Mouse (Mus musculus) myocyte (in vitro differentiated cells): Measurements from ENCODE around the gene A030003K21Rik. TPM values are rescaled to one million over a fixed set of nuclear protein-coding genes. Genes with fewer than 3 reads are reported as not detected.
"Not testable (repeated sequence)": the region's sequence is repeated elsewhere in the genome, so short reads cannot be mapped to it uniquely, and the experiment has no call there.

Experiments used
- H3K27me3 ChIP-seq: one replicate; pipeline ENCODE4 v1.6.1; 2011; ENCODE audit not compliant: control insufficient read depth, insufficient read depth, insufficient read length
- H3K36me3 ChIP-seq: one replicate; pipeline ENCODE4 v1.6.1; 2011; ENCODE audit not compliant: control insufficient read depth, insufficient read depth
- H3K4me2 ChIP-seq: one replicate; pipeline ENCODE4 v1.6.1; 2011; ENCODE audit warnings: low read depth, control low read depth
- H3K4me3 ChIP-seq: one replicate; pipeline ENCODE4 v1.5.1; 2011; ENCODE audit warnings: mild to moderate bottlenecking, control low read depth, moderate library complexity
- H3K79me2 ChIP-seq: one replicate; pipeline ENCODE4 v1.6.1; 2011; ENCODE audit not compliant: control insufficient read depth, insufficient read depth
- H3ac ChIP-seq: one replicate; pipeline ENCODE4 v1.6.1; 2011; ENCODE audit not compliant: control insufficient read depth, insufficient read length
- CEBPB ChIP-seq: IDR thresholded peaks from 2 replicates; pipeline ENCODE4 v1.6.1; 2011; ENCODE audit warnings: mild to moderate bottlenecking, moderate library complexity; ENCODE audit not compliant: poor library complexity, insufficient read depth, severe bottlenecking
- E2F4 ChIP-seq: IDR thresholded peaks from one replicate; pipeline ENCODE4 v1.6.1; 2011; ENCODE audit warnings: mild to moderate bottlenecking, control low read depth, moderate library complexity; ENCODE audit not compliant: insufficient read depth
- MAX ChIP-seq: IDR thresholded peaks from one replicate; pipeline ENCODE4 v1.6.1; 2011; ENCODE audit warnings: low read depth, mild to moderate bottlenecking, control low read depth
- MYOD1 ChIP-seq, 3 experiments: IDR thresholded peaks; one replicate each; pipeline ENCODE4 v1.6.1; 2011; ENCODE audit warnings: control low read depth in 2 of 3, low read depth in 2 of 3, mild to moderate bottlenecking in 2 of 3, moderate library complexity in 1 of 3; ENCODE audit not compliant: insufficient read length in 2 of 3, control insufficient read depth in 1 of 3
- MYOG ChIP-seq, 3 experiments: IDR thresholded peaks; one replicate each; pipeline ENCODE4 v1.6.1; 2011; ENCODE audit warnings: control low read depth in 2 of 3, low read depth in 2 of 3, mild to moderate bottlenecking in 2 of 3; ENCODE audit not compliant: insufficient read length in 2 of 3, control insufficient read depth in 1 of 3, insufficient read depth in 1 of 3
- POLR2A ChIP-seq: IDR thresholded peaks from one replicate; pipeline ENCODE4 v1.6.1; 2011; ENCODE audit warnings: low read depth, mild to moderate bottlenecking, control low read depth, moderate library complexity; ENCODE audit not compliant: insufficient read length
- POLR2AphosphoS2 ChIP-seq: IDR thresholded peaks from one replicate; pipeline ENCODE4 v1.6.1; 2011; ENCODE audit warnings: low read depth, control low read depth; ENCODE audit not compliant: insufficient read length
- REST ChIP-seq: IDR thresholded peaks from one replicate; pipeline ENCODE4 v1.6.1; 2011; ENCODE audit warnings: mild to moderate bottlenecking, control low read depth, moderate library complexity; ENCODE audit not compliant: insufficient read depth, insufficient read length
- SRF ChIP-seq: IDR thresholded peaks from one replicate; pipeline ENCODE4 v1.6.1; 2011; ENCODE audit warnings: low read depth; ENCODE audit not compliant: control insufficient read depth, insufficient read length
- TCF12 ChIP-seq: IDR thresholded peaks from one replicate; pipeline ENCODE4 v1.6.1; 2011; ENCODE audit warnings: mild to moderate bottlenecking, control low read depth; ENCODE audit not compliant: poor library complexity, insufficient read depth, severe bottlenecking
- TCF3 ChIP-seq: IDR thresholded peaks from one replicate; pipeline ENCODE4 v1.6.1; 2011; ENCODE audit warnings: low read depth, control low read depth; ENCODE audit not compliant: insufficient read length
- USF1 ChIP-seq: IDR thresholded peaks from one replicate; pipeline ENCODE4 v1.6.1; 2011; ENCODE audit warnings: low read depth, mild to moderate bottlenecking, control low read depth, moderate library complexity
- polyA plus RNA-seq: library from polyadenylated mRNA; unstranded; fragments of >200 nt; fragmentation: generic; extraction: Trizol; gene quantifications from one replicate; pipeline ENCODE4 v1.2.1, GENCODE M21; 2012; ENCODE audit warnings: missing spikeins

Gene A030003K21Rik
- polyA plus RNA-seq, result not detected

- not testable (repeated sequence) for H3K79me2 ChIP-seq, H3K4me2 ChIP-seq, H3ac ChIP-seq, H3K4me3 ChIP-seq, H3K36me3 ChIP-seq, H3K27me3 ChIP-seq
These were observed at the start of gene A030003K21Rik for GRCm38 (mm10) chr1:82943295-82943694. Gene A030003K21Rik, minus strand, starts transcription at chr1:82943388.

- Histone ChIP-seq H3K27me3 (peaks cover 7% of the 10 kb centered on the region), H3ac (no peak overlapping the region), H3K36me3 (no peaks in the 10 kb centered on the region), H3K79me2 (no peaks in the 10 kb centered on the region), H3K4me3 (no peak overlapping the region), H3K4me2 (no peak overlapping the region)
- TF ChIP-seq USF1 (no peak), POLR2A (no peak), POLR2AphosphoS2 (no peak), TCF3 (no peak), SRF (no peak), TCF12 (no peak), CEBPB (no peak), E2F4 (no peak)
These were observed 48.9 kb upstream of the A030003K21Rik start for GRCm38 (mm10) chr1:82992093-82992492.

GRCm38 (mm10) chr1:82991596-82991995, 48.4 kb upstream of the A030003K21Rik start:
- TF ChIP-seq E2F4, result no peak
- no peak for TF ChIP-seq POLR2A
- TF ChIP-seq TCF12, result no peak
- no peak for TF ChIP-seq USF1
- TF ChIP-seq MAX, result no peak
- TF ChIP-seq MYOD1 (IDR thresholded peaks at IDR 0.05; ENCODE audit: control insufficient read depth in 1 of 3, insufficient read length in 2 of 3, low read depth in 2 of 3), result no peak
- TF ChIP-seq TCF3, result no peak
- no peak for TF ChIP-seq MYOG (IDR thresholded peaks at IDR 0.05; ENCODE audit: control insufficient read depth in 1 of 3, insufficient read depth in 1 of 3, insufficient read length in 2 of 3, low read depth in 2 of 3)
- no peak for TF ChIP-seq POLR2AphosphoS2
- no peak for TF ChIP-seq REST
- Histone ChIP-seq H3K4me2 (no peak overlapping the region), H3K4me3 (no peak overlapping the region), H3K27me3 (peaks cover 7% of the 10 kb centered on the region), H3K36me3 (no peaks in the 10 kb centered on the region), H3K79me2 (no peaks in the 10 kb centered on the region), H3ac (no peak overlapping the region)

GRCm38 (mm10) chr1:82991062-82991461, 47.9 kb upstream of the A030003K21Rik start:
- Histone ChIP-seq H3K27me3 (peaks cover 7% of the 10 kb centered on the region), H3K36me3 (no peaks in the 10 kb centered on the region), H3K4me2 (no peak overlapping the region), H3ac (no peak overlapping the region), H3K79me2 (no peaks in the 10 kb centered on the region), H3K4me3 (no peak overlapping the region)
- TF ChIP-seq E2F4 (no peak), POLR2A (no peak), MAX (no peak), TCF3 (no peak), POLR2AphosphoS2 (no peak), SRF (no peak), USF1 (no peak), REST (no peak), MYOG (IDR thresholded peaks at IDR 0.05; ENCODE audit: control insufficient read depth in 1 of 3, insufficient read depth in 1 of 3, insufficient read length in 2 of 3, low read depth in 2 of 3) (no peak), TCF12 (no peak), MYOD1 (IDR thresholded peaks at IDR 0.05; ENCODE audit: control insufficient read depth in 1 of 3, insufficient read length in 2 of 3, low read depth in 2 of 3) (no peak), CEBPB (no peak)

- Histone ChIP-seq H3K36me3 (no peaks in the 10 kb centered on the region), H3K79me2 (no peaks in the 10 kb centered on the region), H3K4me2 (no peak overlapping the region), H3K27me3 (no peaks in the 10 kb centered on the region), H3K4me3 (no peak overlapping the region), H3ac (no peak overlapping the region)
- TF ChIP-seq POLR2AphosphoS2 (no peak), TCF3 (no peak), USF1 (no peak), TCF12 (no peak), E2F4 (no peak), CEBPB (no peak), MYOD1 (IDR thresholded peaks at IDR 0.05; ENCODE audit: control insufficient read depth in 1 of 3, insufficient read length in 2 of 3, low read depth in 2 of 3) (no peak), SRF (no peak), MAX (no peak), POLR2A (no peak), REST (no peak), MYOG (IDR thresholded peaks at IDR 0.05; ENCODE audit: control insufficient read depth in 1 of 3, insufficient read depth in 1 of 3, insufficient read length in 2 of 3, low read depth in 2 of 3) (no peak)
These were observed 44.5 kb upstream of the A030003K21Rik start for GRCm38 (mm10) chr1:82987530-82988198.
